Mouse (Mus musculus): ENCODE measurements at regions not wholly inside any gene's neighbourhood (a gene's known extent, or its start where the extent isn't known, plus 50 kb on each side); places are given as distances from the start of the nearest gene placed in this dataset.

GRCm38 (mm10) chr11:92743191-92743590 lies 354.6 kb upstream of the Car10 start:
- Histone ChIP-seq H3K36me3 (ENCODE audit: insufficient read depth, low read length) (no peaks in the 10 kb centered on the region), H3K4me3 (ENCODE audit: low read depth, low read length) (no peak overlapping the region), H3K27ac (ENCODE audit: low read depth, low read length) (no peak overlapping the region), H3K9ac (replicated peaks; ENCODE audit: low read length, poor library complexity, severe bottlenecking) (no peak overlapping the region), H3K9me3 (ENCODE audit: low read length) (no peaks in the 10 kb centered on the region), H3K27me3 (ENCODE audit: insufficient read depth, low read length) (no peaks in the 10 kb centered on the region), H3K4me1 (ENCODE audit: insufficient read depth, low read length) (no peaks in the 10 kb centered on the region), H3K4me2 (ENCODE audit: low read depth, low read length, poor library complexity, severe bottlenecking) (no peak overlapping the region)
- 44% methylated on average over 2 of the region's 2 CpGs for WGBS
- ATAC-seq (ENCODE audit: low FRiP score) (no peak), DNase-seq (ENCODE audit: low spot score) (peak; percentile 27)
- no peak for TF ChIP-seq CTCF (IDR thresholded peaks at IDR 0.05)

GRCm38 (mm10) chr11:92758383-92758964 lies 339.4 kb upstream of the Car10 start:
- no peaks in the 10 kb centered on the region for H3K36me3 ChIP-seq (ENCODE audit: insufficient read depth, low read length)
- H3K9ac ChIP-seq (replicated peaks; ENCODE audit: low read length, poor library complexity, severe bottlenecking), result no peak overlapping the region
- no peak overlapping the region for H3K27ac ChIP-seq (ENCODE audit: low read depth, low read length)
- no peak for TF ChIP-seq CTCF (IDR thresholded peaks at IDR 0.05)
- H3K27me3 ChIP-seq (ENCODE audit: insufficient read depth, low read length), result no peaks in the 10 kb centered on the region
- H3K4me3 ChIP-seq (ENCODE audit: low read depth, low read length), result no peak overlapping the region
- H3K4me1 ChIP-seq (ENCODE audit: insufficient read depth, low read length), result no peaks in the 10 kb centered on the region
- DNase-seq (ENCODE audit: low spot score), result no peak
- H3K9me3 ChIP-seq (ENCODE audit: low read length), result no peaks in the 10 kb centered on the region
- ATAC-seq (ENCODE audit: low FRiP score), result no peak
- 76% methylated on average over 5 of the region's 5 CpGs for WGBS
- H3K4me2 ChIP-seq (ENCODE audit: low read depth, low read length, poor library complexity, severe bottlenecking), result no peak overlapping the region

GRCm38 (mm10) chr11:92769936-92770335 lies 327.9 kb upstream of the Car10 start:
- ATAC-seq (ENCODE audit: low FRiP score) (no peak), DNase-seq (ENCODE audit: low spot score) (no peak)
- TF ChIP-seq CTCF (IDR thresholded peaks at IDR 0.05), result no peak
- H3K4me3 ChIP-seq (ENCODE audit: low read depth, low read length), result no peak overlapping the region
- no peaks in the 10 kb centered on the region for H3K27me3 ChIP-seq (ENCODE audit: insufficient read depth, low read length)
- WGBS, result 92% methylated on average over 4 of the region's 4 CpGs
- no peak overlapping the region for H3K4me2 ChIP-seq (ENCODE audit: low read depth, low read length, poor library complexity, severe bottlenecking)
- no peak overlapping the region for H3K27ac ChIP-seq (ENCODE audit: low read depth, low read length)
- no peaks in the 10 kb centered on the region for H3K4me1 ChIP-seq (ENCODE audit: insufficient read depth, low read length)
- no peak overlapping the region for H3K9ac ChIP-seq (replicated peaks; ENCODE audit: low read length, poor library complexity, severe bottlenecking)
- no peaks in the 10 kb centered on the region for H3K36me3 ChIP-seq (ENCODE audit: insufficient read depth, low read length)
- H3K9me3 ChIP-seq (ENCODE audit: low read length), result no peaks in the 10 kb centered on the region

DNA sequence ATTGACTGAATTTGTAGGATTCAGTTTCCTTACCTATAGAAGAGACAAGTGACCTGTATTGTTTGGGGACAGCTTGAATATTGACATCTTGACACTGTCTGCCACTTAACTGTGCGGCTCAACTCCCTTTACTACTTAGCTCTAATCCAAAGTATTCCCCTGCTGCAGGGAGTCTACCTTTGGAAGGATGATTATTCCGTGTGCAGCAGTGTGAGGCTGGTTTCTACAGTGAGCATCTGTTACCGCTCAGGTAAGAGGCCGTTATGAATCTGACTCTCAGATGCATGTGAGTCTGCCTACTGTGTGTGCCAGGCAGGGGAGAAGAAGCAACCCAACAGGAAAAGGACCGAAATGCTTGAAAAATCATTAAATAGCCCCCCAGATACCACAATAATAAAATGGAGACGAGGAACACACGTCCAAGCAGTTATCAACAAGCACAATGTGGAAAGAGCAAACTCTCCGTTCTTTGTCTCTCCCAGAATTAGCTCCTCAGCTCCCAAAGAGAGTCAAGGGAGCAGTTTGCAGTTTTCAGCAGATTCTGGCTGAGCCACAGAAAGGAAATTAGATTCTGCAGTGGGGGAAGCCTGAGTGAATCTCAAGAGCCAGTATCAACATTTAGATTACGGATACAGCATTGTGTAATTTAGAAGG lies 324.8 kb upstream of the Car10 start:
- Histone ChIP-seq H3K4me3 (ENCODE audit: low read depth, low read length) (no peak overlapping the region), H3K4me1 (ENCODE audit: insufficient read depth, low read length) (no peaks in the 10 kb centered on the region), H3K9me3 (ENCODE audit: low read length) (no peaks in the 10 kb centered on the region), H3K27ac (ENCODE audit: low read depth, low read length) (peak overlapping the region; percentile 51; the same call in 1 of the 2 replicates), H3K9ac (replicated peaks; ENCODE audit: low read length, poor library complexity, severe bottlenecking) (no peak overlapping the region), H3K27me3 (ENCODE audit: insufficient read depth, low read length) (no peaks in the 10 kb centered on the region), H3K36me3 (ENCODE audit: insufficient read depth, low read length) (no peaks in the 10 kb centered on the region), H3K4me2 (ENCODE audit: low read depth, low read length, poor library complexity, severe bottlenecking) (no peak overlapping the region)
- 57% methylated on average over 9 of the region's 9 CpGs for WGBS
- ATAC-seq (ENCODE audit: low FRiP score) (no peak), DNase-seq (ENCODE audit: low spot score) (peak; percentile 42)
- no peak for TF ChIP-seq CTCF (IDR thresholded peaks at IDR 0.05)

DNA sequence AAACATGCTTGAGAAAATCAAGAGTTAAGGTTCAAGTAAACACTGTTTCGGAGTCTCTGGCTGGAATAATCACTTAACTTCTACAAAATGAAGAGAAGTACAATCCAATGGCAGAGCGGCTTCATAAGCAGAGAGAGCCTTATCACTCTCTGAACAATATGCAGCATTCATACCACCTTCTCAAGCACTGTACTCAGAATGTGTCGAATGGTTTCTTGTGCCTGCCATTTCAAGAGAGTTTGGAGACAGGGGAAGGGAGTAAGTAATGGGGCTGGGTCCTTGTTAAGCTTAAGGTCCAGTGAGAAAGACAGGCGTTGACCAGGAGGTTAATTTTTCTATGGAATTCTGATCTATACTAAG lies 324.3 kb upstream of the Car10 start:
- no peak overlapping the region for H3K9ac ChIP-seq (replicated peaks; ENCODE audit: low read length, poor library complexity, severe bottlenecking)
- H3K4me1 ChIP-seq (ENCODE audit: insufficient read depth, low read length), result no peaks in the 10 kb centered on the region
- DNase-seq (ENCODE audit: low spot score) (no peak), ATAC-seq (ENCODE audit: low FRiP score) (no peak)
- TF ChIP-seq CTCF (IDR thresholded peaks at IDR 0.05), result no peak
- H3K4me2 ChIP-seq (ENCODE audit: low read depth, low read length, poor library complexity, severe bottlenecking), result no peak overlapping the region
- no peak overlapping the region for H3K4me3 ChIP-seq (ENCODE audit: low read depth, low read length)
- no peaks in the 10 kb centered on the region for H3K9me3 ChIP-seq (ENCODE audit: low read length)
- no peaks in the 10 kb centered on the region for H3K27me3 ChIP-seq (ENCODE audit: insufficient read depth, low read length)
- WGBS, result 75% methylated on average over 4 of the region's 4 CpGs
- no peaks in the 10 kb centered on the region for H3K36me3 ChIP-seq (ENCODE audit: insufficient read depth, low read length)
- peak overlapping the region; percentile 6; the same call in 1 of the 2 replicates for H3K27ac ChIP-seq (ENCODE audit: low read depth, low read length)

DNA sequence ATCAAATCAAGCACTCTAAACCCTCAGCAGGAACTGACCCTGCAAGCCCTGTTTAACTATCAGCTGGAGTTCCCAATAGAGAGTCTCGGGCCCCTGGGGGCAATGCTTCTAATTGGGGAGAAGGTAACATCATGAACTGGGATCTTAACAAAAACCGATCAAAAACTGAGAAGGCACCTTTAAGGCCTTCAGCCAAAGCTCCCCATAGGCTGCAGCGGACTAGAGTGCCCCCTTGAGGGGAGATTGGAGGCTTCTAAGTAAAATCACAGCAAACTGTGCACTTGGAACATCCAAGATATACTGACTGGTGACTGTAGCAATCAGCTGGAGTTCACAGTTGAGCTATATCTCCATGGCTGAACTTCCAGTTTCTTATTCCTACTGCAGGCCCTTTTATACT lies 323.0 kb upstream of the Car10 start:
- DNase-seq (ENCODE audit: low spot score), result peak; percentile 49

More for the DNA sequence above, 323.0 kb upstream of the Car10 start:
- no peak for ATAC-seq (ENCODE audit: low FRiP score)
- Histone ChIP-seq H3K27ac (ENCODE audit: low read depth, low read length) (no peak overlapping the region), H3K9ac (replicated peaks; ENCODE audit: low read length, poor library complexity, severe bottlenecking) (no peak overlapping the region), H3K4me3 (ENCODE audit: low read depth, low read length) (no peak overlapping the region), H3K27me3 (ENCODE audit: insufficient read depth, low read length) (no peaks in the 10 kb centered on the region), H3K36me3 (ENCODE audit: insufficient read depth, low read length) (no peaks in the 10 kb centered on the region), H3K9me3 (ENCODE audit: low read length) (no peaks in the 10 kb centered on the region), H3K4me1 (ENCODE audit: insufficient read depth, low read length) (no peaks in the 10 kb centered on the region), H3K4me2 (ENCODE audit: low read depth, low read length, poor library complexity, severe bottlenecking) (no peak overlapping the region)
- TF ChIP-seq CTCF (IDR thresholded peaks at IDR 0.05), result peak; percentile 56
- 33% methylated on average over 3 of the region's 3 CpGs for WGBS
